Mouse (Mus musculus) thymus, postnatal 4 days (tissue): ENCODE data around the gene E2f3.

Source experiments
- DNase-seq: peaks from one replicate; pipeline ENCODE4 v3.0.0; 2021

E2f3 gene

GRCm38 (mm10) chr13:29977358-29977757, 8.5 kb downstream of the E2f3 start:
- no peak for DNase-seq

DNA sequence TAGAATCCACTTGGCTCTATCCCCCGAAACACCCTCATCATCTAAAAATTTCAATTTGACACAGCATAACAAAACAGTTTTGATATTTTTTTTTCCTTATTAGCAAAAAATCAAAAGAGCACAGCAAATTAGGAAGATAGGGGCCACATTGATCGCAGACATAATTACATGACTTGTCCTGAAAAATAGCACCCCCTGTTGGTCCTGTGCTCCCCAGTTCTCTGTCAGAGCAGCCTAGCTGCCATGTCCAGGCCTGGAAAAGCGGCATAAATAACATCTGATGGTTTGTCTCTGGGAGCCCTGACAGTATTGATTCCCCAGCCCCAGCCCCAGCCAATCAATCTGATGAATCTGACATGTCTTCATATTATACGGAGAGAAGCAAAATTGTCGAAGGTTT, 11.8 kb downstream of the E2f3 start:
- peak; percentile 52 for DNase-seq

GRCm38 (mm10) chr13:29973610-29974009, 12.3 kb downstream of the E2f3 start:
- no peak for DNase-seq

DNA sequence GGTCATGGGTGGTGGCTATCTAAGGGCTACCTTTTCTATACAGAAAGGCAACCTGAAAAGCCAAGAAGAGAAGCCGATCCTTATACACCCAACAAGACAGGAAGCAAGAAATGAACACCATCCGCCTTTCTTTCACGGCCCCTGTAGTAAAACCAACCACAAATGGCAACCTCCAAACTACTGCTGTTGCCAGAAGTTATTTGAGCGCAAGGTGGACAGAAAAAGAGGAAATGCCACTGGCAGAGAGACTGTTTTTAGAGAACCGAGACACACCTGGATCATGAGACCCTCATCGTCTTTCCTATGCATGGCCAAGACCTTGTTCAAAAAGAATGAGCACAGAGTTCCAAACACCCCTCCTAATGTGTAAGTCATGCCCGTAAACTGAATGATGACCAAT, 15.5 kb downstream of the E2f3 start:
- DNase-seq: no peak

- DNase-seq: no peak
These were observed 17.2 kb downstream of the E2f3 start for GRCm38 (mm10) chr13:29968636-29969035.

- no peak for DNase-seq
These were observed 18.5 kb downstream of the E2f3 start for GRCm38 (mm10) chr13:29967367-29967766.

DNA sequence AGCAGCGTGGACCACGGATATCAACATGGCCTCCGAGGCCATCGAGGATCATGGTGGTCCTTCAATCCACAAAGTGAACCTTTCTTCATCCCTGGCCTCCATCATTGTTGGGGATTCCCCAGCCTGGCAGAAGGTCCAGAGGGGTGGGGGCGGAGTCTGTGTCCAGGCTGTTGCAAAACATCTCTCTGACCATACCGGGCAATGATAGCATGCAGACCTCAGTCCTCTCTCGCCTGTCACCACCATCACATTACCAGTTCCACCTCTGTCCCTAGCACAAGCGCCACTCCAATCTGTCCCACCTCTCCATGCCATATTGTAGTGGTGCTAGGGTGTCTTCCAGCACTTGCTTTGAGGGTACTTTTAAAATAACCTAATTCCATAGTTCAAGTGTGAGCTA, 18.9 kb downstream of the E2f3 start:
- no peak for DNase-seq

GRCm38 (mm10) chr13:29964087-29964486, 21.8 kb downstream of the E2f3 start:
- no peak for DNase-seq

DNA sequence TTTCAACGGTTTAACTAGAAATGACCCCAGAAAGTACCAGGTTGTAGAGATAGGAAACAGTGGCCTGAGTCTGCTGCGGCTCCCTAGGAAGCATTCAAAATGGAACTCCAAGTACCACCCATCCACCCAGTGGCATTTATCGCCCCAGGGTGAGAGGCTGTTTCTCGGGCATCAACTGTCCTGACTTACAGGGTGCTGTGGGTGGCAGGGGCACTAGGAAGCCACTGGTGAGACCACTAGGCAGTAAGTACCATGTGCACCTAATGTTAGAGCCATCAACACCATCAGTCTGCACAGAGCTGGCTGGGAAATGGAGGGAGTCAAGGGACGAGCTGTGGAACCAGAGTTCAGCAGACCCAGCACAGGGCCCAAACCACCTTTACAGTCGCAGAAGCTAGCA, 25.4 kb downstream of the E2f3 start:
- DNase-seq: no peak

GRCm38 (mm10) chr13:29957731-29958254, 28.1 kb downstream of the E2f3 start:
- DNase-seq: no peak

DNA sequence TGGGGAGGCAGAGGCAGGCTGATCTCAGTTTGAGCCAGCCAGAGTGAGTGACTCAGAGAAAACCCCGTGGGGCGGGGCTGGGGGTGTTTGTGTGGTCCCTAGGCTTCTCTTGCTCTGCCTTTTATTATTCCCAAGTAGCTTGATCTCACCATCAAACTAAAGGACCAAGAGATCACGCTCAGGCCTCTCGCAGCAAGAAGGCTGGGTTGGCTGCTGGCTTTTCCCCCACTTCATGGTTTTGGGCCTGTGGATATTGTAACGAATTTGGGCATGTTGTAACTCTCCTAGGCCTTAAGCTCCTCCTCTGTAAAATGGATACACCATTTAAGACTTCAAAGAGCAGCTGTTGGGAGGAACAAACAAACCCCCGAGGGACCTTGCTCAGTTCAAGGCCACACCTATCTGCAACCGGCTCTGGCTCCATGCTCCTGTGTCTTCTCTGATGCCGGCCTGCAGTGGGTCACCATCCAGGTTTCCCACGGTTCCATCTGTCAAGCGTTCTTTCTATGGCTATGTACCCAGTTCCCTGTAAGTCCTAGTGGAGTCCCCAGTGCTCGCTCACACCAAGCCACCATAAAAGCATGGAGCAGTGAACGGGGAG, 28.9 kb downstream of the E2f3 start:
- DNase-seq: no peak

DNA sequence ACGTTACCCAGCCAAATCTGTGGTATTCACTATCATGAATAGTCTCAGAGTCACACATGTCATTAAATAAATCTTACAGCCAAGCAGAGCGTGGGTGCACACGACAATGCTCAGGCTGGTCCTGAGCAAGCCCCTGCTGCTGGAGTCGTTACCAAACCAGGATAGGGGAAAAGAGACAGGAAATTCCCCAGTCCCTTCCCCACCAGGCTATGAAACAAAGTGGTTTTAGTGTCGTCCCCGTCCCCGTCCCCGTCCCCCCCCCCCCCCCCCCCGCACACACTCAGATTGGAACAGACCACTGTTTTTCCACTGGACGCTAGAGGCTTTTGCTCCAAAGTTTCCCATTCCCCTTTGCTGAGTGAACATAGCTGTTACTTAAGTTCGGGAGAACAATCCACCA, 30.6 kb downstream of the E2f3 start:
- DNase-seq: no peak

DNA sequence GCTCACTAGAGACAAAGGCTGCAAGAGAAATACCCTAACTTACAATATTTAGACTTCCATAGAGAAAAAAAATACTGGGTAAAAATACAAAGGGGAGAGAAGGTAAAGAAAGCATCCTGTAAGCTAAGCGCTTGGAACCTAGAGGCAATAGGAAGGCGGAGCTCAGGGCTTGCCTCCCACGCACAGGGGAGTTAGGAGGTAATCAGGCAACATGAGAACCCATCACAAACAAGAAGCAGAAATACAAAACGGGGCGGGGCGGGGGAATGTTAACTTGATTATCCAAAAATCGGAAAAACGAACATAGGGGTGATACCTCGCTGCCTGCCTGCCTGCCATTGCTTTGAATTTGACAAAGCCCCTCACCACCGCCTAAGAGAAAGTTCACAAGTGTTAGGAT, 31.1 kb downstream of the E2f3 start:
- no peak for DNase-seq

- DNase-seq: no peak
These were observed 32.3 kb downstream of the E2f3 start for GRCm38 (mm10) chr13:29953417-29954045.

- DNase-seq: no peak
These were observed 39.8 kb downstream of the E2f3 start for GRCm38 (mm10) chr13:29946045-29946444.

DNA sequence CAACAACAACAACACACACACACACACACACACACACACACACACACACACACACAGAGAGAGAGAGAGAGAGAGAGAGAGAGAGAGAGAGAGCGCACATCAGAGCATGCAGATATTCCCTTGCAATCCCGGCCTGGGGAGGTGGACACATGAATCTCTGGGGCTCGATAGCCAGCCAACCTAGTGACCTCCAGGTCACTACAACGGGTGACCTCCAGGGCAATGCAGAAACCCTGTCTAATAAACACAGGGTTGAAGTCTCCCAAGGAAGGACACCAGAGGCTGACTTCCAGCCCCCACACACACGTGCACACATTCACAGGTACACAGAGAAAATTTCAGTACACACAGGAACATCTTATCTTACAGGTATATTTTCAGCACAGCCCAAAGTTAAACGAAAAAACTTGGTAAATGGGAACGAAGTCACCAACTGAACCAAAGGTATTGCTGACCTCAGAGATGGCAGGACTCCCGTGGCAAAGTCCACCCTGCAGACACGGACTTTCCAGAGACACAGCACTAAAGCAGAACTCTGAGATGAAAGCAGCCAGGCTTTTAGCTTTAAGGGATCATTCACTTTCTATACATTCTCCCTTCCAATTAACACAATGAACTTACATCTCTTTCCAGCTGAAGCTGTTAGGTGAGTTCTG, 40.8 kb downstream of the E2f3 start:
- DNase-seq: no peak

DNA sequence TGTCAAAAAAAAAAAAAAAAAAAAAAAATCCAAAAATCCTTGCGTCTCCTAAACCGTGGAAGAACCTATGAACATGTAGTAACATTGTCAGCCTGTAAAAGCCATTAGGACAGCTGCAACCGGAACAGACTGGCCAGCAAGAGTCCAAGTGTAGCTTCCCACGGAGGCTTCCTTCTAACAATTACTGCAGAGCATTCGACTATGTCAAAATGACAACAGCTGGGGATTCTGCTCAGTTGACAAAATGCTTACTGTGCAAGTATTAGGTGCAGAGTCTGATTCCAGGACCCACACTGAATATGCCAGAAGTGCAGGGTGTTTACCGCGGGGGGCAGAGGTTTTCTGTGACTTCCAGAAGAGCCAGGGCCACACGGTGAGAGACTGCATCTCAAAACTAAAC, 41.4 kb downstream of the E2f3 start:
- DNase-seq: no peak

GRCm38 (mm10) chr13:29943541-29944039, 42.3 kb downstream of the E2f3 start:
- DNase-seq: no peak

DNA sequence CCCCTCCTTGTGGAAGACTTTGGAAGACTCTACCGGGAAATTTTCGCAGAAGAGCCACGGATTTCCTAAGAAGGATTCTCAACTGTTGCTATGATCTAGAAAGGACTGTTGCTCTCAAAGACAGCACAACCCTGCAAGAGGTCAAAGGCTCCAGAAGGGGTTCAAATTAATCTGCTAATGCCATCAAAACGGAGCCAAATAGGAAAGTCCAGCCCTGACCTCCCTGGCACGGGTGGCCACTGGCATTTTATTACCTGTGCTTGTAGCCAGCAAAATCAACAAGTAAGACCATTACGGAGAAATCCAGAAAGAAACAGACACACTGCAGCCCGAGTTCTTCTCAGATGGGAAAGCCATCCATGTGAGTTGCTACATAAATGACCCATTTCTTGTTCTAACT, 45.8 kb downstream of the E2f3 start:
- no peak for DNase-seq

DNA sequence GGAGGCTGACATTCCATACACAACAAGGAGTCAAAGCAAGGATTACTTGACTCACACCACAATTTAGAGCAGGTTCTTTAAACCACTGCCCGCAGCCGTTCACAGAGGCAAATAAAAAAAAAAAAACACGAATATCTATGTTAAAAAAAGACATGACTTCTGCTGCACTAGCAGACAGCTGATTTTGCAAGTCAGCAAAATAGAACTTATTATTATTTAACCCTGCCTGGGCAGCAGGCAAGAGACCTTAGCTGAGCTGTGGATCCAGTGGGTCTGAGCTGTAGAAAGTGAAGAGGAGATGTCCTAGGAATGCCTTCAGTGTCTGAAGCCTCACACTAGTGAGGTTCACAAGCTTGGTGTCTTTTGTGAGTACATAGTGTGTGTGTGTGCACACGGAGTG, 46.5 kb downstream of the E2f3 start:
- DNase-seq: no peak

- peak; percentile 43 for DNase-seq
These were observed 47.1 kb downstream of the E2f3 start for GRCm38 (mm10) chr13:29938776-29939175.

GRCm38 (mm10) chr13:29926168-29926567, 59.7 kb downstream of the E2f3 start:
- no peak for DNase-seq

GRCm38 (mm10) chr13:29919841-29920240, 66.0 kb downstream of the E2f3 start:
- DNase-seq: no peak

GRCm38 (mm10) chr13:29916561-29916960, 69.3 kb downstream of the E2f3 start:
- DNase-seq: no peak
